Mouse (Mus musculus) ES-Bruce4 (cell line): ENCODE data around the gene Fndc7. TPM values are rescaled to one million over a fixed set of nuclear protein-coding genes. Genes with fewer than 3 reads are reported as not detected.
A peak's percentile ranks its signal among the peaks of the same experiment; 100 is the strongest.

Experiments used
- H3K27ac ChIP-seq: 2 replicates; pipeline ENCODE4 v1.5.1; 2012; ENCODE audit warnings: low read length, inconsistent platforms; ENCODE audit not compliant: insufficient read depth
- H3K27me3 ChIP-seq: 2 replicates; pipeline ENCODE4 v1.6.1; 2012; ENCODE audit warnings: mild to moderate bottlenecking, low read length, inconsistent platforms; ENCODE audit not compliant: control insufficient read depth, poor library complexity, insufficient read depth, severe bottlenecking
- H3K36me3 ChIP-seq: 2 replicates; pipeline ENCODE4 v1.6.1; 2012; ENCODE audit warnings: inconsistent platforms, mild to moderate bottlenecking, low read length, moderate library complexity; ENCODE audit not compliant: control insufficient read depth, poor library complexity, insufficient read depth, severe bottlenecking
- H3K4me1 ChIP-seq: one replicate; pipeline ENCODE4 v1.8.1; 2011; ENCODE audit warnings: low read length; ENCODE audit not compliant: control insufficient read depth, insufficient read depth
- H3K4me3 ChIP-seq: 2 replicates; pipeline ENCODE4 v1.5.1; 2011; ENCODE audit warnings: low read depth, mild to moderate bottlenecking, low read length
- H3K9ac ChIP-seq: 2 replicates; pipeline ENCODE4 v1.6.1; 2012; ENCODE audit warnings: low read depth, mild to moderate bottlenecking, inconsistent platforms; ENCODE audit not compliant: poor library complexity, severe bottlenecking
- H3K9me3 ChIP-seq: replicated peaks from 2 replicates; pipeline ENCODE4 v1.6.1; 2012; ENCODE audit warnings: mild to moderate bottlenecking, low read length, inconsistent platforms; ENCODE audit not compliant: control insufficient read depth, poor library complexity, insufficient read depth, severe bottlenecking
- CTCF ChIP-seq: IDR thresholded peaks from one replicate; pipeline ENCODE4 v1.8.1; 2011; ENCODE audit warnings: low read depth, low read length
- EP300 ChIP-seq: IDR thresholded peaks from 2 replicates; pipeline ENCODE4 v1.6.1; 2011; ENCODE audit warnings: low read depth, low read length; ENCODE audit not compliant: insufficient read depth
- POLR2A ChIP-seq: IDR thresholded peaks from one replicate; pipeline ENCODE4 v1.8.1; 2011; ENCODE audit warnings: low read length; ENCODE audit not compliant: insufficient read depth
- polyA plus RNA-seq: library from polyadenylated mRNA; stranded (reverse); fragments of >200 nt; gene quantifications from 2 replicates; pipeline ENCODE4 v1.2.4, GENCODE M21; 2011; ENCODE audit warnings: low read depth; ENCODE audit not compliant: missing spikeins, insufficient read depth, insufficient read length

The Fndc7 gene
- polyA plus RNA-seq: not detected in 2 replicates

- Histone ChIP-seq H3K4me1 (no peaks in the 10 kb centered on the region), H3K4me3 (no peak within 1 kb of the TSS), H3K9me3 (no peaks in the 10 kb centered on the region)
Observed at GRCm38 (mm10) chr3:108889908-108890307, at the start of gene Fndc7. Gene Fndc7 (minus strand): TSS chr3:108890008.

GRCm38 (mm10) chr3:108939573-108939972 lies 49.8 kb upstream of the Fndc7 start, which contains the start of gene Henmt1:
Gene Henmt1 (plus strand): TSS chr3:108939873.
- Histone ChIP-seq H3K9ac (no peak within 1 kb of the TSS), H3K36me3 (no peaks in the 10 kb centered on the region), H3K27ac (no peak within 1 kb of the TSS), H3K9me3 (peaks cover 14% of the 10 kb centered on the region), H3K4me1 (no peaks in the 10 kb centered on the region), H3K4me3 (peak within 1 kb of the TSS; percentile 11), H3K27me3 (peaks cover 11% of the 10 kb centered on the region)
- no peak for TF ChIP-seq EP300
- no peak for TF ChIP-seq CTCF
- no peak for TF ChIP-seq POLR2A

More at GRCm38 (mm10) chr3:108889908-108890307, at the start of gene Fndc7:
- TF ChIP-seq CTCF (no peak), POLR2A (no peak), EP300 (no peak)
- Histone ChIP-seq H3K27me3 (no peaks in the 10 kb centered on the region; the same call in none of the 2 replicates), H3K27ac (no peak within 1 kb of the TSS), H3K9ac (no peak within 1 kb of the TSS), H3K36me3 (no peaks in the 10 kb centered on the region)

GRCm38 (mm10) chr3:108938691-108939090 lies 48.9 kb upstream of the Fndc7 start:
- TF ChIP-seq EP300 (no peak), CTCF (no peak), POLR2A (no peak)
- Histone ChIP-seq H3K4me1 (no peaks in the 10 kb centered on the region), H3K9me3 (peaks cover 14% of the 10 kb centered on the region), H3K27ac (no peak overlapping the region), H3K9ac (no peak overlapping the region), H3K4me3 (no peak overlapping the region), H3K36me3 (no peaks in the 10 kb centered on the region), H3K27me3 (peaks cover 11% of the 10 kb centered on the region)

- Histone ChIP-seq H3K9ac (no peak overlapping the region), H3K27ac (no peak overlapping the region), H3K4me1 (no peaks in the 10 kb centered on the region), H3K36me3 (no peaks in the 10 kb centered on the region), H3K27me3 (peaks cover under 1% of the 10 kb centered on the region; the same call in 1 of the 2 replicates), H3K9me3 (peaks cover 9% of the 10 kb centered on the region), H3K4me3 (no peak overlapping the region)
- no peak for TF ChIP-seq EP300
- no peak for TF ChIP-seq POLR2A
- TF ChIP-seq CTCF: no peak
Observed at GRCm38 (mm10) chr3:108933557-108933956, 43.7 kb upstream of the Fndc7 start.

- TF ChIP-seq CTCF (no peak), POLR2A (no peak), EP300 (no peak)
- H3K4me3 ChIP-seq: no peak overlapping the region
- no peaks in the 10 kb centered on the region for H3K4me1 ChIP-seq
- H3K27me3 ChIP-seq: no peaks in the 10 kb centered on the region
- no peak overlapping the region for H3K9ac ChIP-seq
- no peaks in the 10 kb centered on the region for H3K36me3 ChIP-seq
- no peak overlapping the region for H3K27ac ChIP-seq
- H3K9me3 ChIP-seq: peaks cover 6% of the 10 kb centered on the region
Observed at GRCm38 (mm10) chr3:108926308-108926707, 36.5 kb upstream of the Fndc7 start.

- H3K9me3 ChIP-seq: peaks cover 4% of the 10 kb centered on the region
- H3K27ac ChIP-seq: no peak overlapping the region
- no peaks in the 10 kb centered on the region for H3K36me3 ChIP-seq
- H3K4me3 ChIP-seq: no peak overlapping the region
- no peak overlapping the region for H3K9ac ChIP-seq
- no peaks in the 10 kb centered on the region for H3K4me1 ChIP-seq
- H3K27me3 ChIP-seq: no peaks in the 10 kb centered on the region
- TF ChIP-seq POLR2A: no peak
- TF ChIP-seq CTCF: no peak
- no peak for TF ChIP-seq EP300
Observed at GRCm38 (mm10) chr3:108925677-108926076, 35.9 kb upstream of the Fndc7 start.
